Mouse (Mus musculus): ENCODE data around the gene Pdrg1. TPM values are rescaled to one million over a fixed set of nuclear protein-coding genes. Genes with fewer than 3 reads are reported as not detected.
A peak's percentile ranks its signal among the peaks of the same experiment; 100 is the strongest.

Gene Pdrg1
- polyA plus RNA-seq, 1 experiment from 2014 or later = 105 TPM

GRCm38 (mm10) chr2:153032973-153033372, 17.7 kb upstream of the Pdrg1 start:
- no peak overlapping the region for H3K4me3 ChIP-seq (replicated peaks; ENCODE audit: low read length)
- peaks cover 26% of the 10 kb centered on the region for H3K27me3 ChIP-seq (ENCODE audit: control insufficient read depth, insufficient read depth, low read length)
- H3K4me1 ChIP-seq (ENCODE audit: control insufficient read depth, insufficient read depth, low read length) = peaks cover 5% of the 10 kb centered on the region
- H3K9me3 ChIP-seq (replicated peaks; ENCODE audit: control insufficient read depth, low read length) = no peaks in the 10 kb centered on the region
- ATAC-seq (ENCODE audit: insufficient read depth, low FRiP score) = no peak
- H3K36me3 ChIP-seq (ENCODE audit: control insufficient read depth, insufficient read depth, low read length) = no peaks in the 10 kb centered on the region
- 18% methylated on average over 4 of the region's 4 CpGs for WGBS
- no peak overlapping the region for H3K9ac ChIP-seq (ENCODE audit: low read length)
- no peak overlapping the region for H3K4me2 ChIP-seq (ENCODE audit: low read depth, low read length)
- no peak overlapping the region for H3K27ac ChIP-seq (ENCODE audit: low read length)

DNA sequence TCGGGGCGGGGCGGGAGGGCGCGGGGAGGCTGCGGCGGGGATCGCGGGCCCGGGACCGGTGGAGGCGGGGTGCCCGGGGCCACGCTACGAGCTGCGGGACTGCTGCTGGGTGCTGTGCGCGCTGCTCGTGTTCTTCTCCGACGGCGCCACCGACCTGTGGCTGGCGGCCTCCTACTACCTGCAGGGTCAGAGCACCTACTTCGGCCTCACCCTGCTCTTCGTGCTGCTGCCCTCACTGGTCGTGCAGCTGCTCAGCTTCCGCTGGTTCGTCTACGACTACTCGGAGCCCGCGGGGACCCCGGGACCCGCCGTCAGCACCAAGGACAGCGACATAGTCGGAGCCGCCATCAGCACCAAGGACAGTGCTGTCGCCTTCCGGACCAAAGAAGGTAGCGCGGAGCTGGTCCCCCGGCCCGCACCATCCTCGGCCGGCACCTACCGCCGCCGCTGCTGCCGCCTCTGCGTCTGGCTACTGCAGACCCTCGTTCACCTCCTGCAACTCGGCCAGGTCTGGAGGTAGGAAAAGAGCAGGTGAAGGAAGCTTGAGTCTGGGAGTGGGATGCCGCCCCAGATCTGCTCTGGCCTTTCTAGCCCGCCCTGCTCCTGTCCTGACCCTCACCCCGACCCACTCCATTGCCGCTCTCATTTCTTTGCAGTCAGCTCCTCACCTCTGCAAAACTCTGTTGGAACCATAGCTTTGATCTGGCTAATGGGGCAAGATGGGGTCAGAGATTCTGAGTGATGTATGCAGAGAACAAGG, 17.0 kb upstream of the Pdrg1 start:
- Histone ChIP-seq H3K9ac (ENCODE audit: low read length) (no peak overlapping the region), H3K9me3 (replicated peaks; ENCODE audit: control insufficient read depth, low read length) (no peaks in the 10 kb centered on the region), H3K27ac (ENCODE audit: low read length) (no peak overlapping the region), H3K4me3 (replicated peaks; ENCODE audit: low read length) (peak overlapping the region; percentile 43), H3K4me1 (ENCODE audit: control insufficient read depth, insufficient read depth, low read length) (peaks cover 5% of the 10 kb centered on the region), H3K36me3 (ENCODE audit: control insufficient read depth, insufficient read depth, low read length) (no peaks in the 10 kb centered on the region), H3K27me3 (ENCODE audit: control insufficient read depth, insufficient read depth, low read length) (peaks cover 26% of the 10 kb centered on the region), H3K4me2 (ENCODE audit: low read depth, low read length) (peak overlapping the region; percentile 77)
- ATAC-seq (ENCODE audit: insufficient read depth, low FRiP score) = peak; percentile 80
- 2% methylated on average over 49 of the region's 58 CpGs for WGBS

GRCm38 (mm10) chr2:153031126-153032082, 16.2 kb upstream of the Pdrg1 start, which contains the start of gene Xkr7:
Gene Xkr7, plus strand, starts transcription at chr2:153031852.
- peak within 1 kb of the TSS; percentile 43 for H3K4me3 ChIP-seq (replicated peaks; ENCODE audit: low read length)
- H3K9me3 ChIP-seq (replicated peaks; ENCODE audit: control insufficient read depth, low read length) = no peaks in the 10 kb centered on the region
- WGBS = 2% methylated on average over 49 of the region's 54 CpGs
- H3K9ac ChIP-seq (ENCODE audit: low read length) = no peak within 1 kb of the TSS
- H3K4me2 ChIP-seq (ENCODE audit: low read depth, low read length) = peak within 1 kb of the TSS; percentile 77
- H3K27ac ChIP-seq (ENCODE audit: low read length) = no peak within 1 kb of the TSS
- H3K27me3 ChIP-seq (ENCODE audit: control insufficient read depth, insufficient read depth, low read length) = peaks cover 26% of the 10 kb centered on the region
- H3K4me1 ChIP-seq (ENCODE audit: control insufficient read depth, insufficient read depth, low read length) = peaks cover 5% of the 10 kb centered on the region
- peak; percentile 49; the same call in 1 of the 2 replicates for ATAC-seq (ENCODE audit: insufficient read depth, low FRiP score)
- no peaks in the 10 kb centered on the region for H3K36me3 ChIP-seq (ENCODE audit: control insufficient read depth, insufficient read depth, low read length)

DNA sequence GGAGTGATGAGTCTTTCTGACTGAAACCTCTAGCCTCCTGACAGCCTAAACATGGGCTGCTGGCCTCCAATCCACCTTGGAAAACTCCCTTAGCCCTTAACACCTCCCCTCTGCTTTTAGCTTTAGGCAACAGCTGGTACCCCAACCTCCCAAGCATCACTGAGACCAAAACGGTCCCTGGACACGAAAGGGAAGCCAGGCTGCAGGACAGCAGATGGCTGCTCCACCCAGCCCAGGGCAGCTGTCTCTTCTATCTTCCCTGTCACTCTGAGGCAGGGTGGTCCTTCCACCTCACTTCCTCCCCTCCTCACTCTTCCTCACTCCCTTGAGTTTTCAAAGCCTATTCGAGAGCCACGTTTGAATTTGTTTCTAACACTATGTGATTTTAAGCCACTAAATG, 15.2 kb upstream of the Pdrg1 start:
- Histone ChIP-seq H3K9me3 (replicated peaks; ENCODE audit: control insufficient read depth, low read length) (no peaks in the 10 kb centered on the region), H3K4me1 (ENCODE audit: control insufficient read depth, insufficient read depth, low read length) (peaks cover 5% of the 10 kb centered on the region), H3K9ac (ENCODE audit: low read length) (no peak overlapping the region), H3K27ac (ENCODE audit: low read length) (no peak overlapping the region), H3K4me2 (ENCODE audit: low read depth, low read length) (no peak overlapping the region), H3K36me3 (ENCODE audit: control insufficient read depth, insufficient read depth, low read length) (no peaks in the 10 kb centered on the region), H3K27me3 (ENCODE audit: control insufficient read depth, insufficient read depth, low read length) (peaks cover 26% of the 10 kb centered on the region), H3K4me3 (replicated peaks; ENCODE audit: low read length) (no peak overlapping the region)
- no peak for ATAC-seq (ENCODE audit: insufficient read depth, low FRiP score)
- 16% methylated on average over 4 of the region's 4 CpGs for WGBS

- no peak overlapping the region for H3K27ac ChIP-seq (ENCODE audit: low read length)
- H3K4me3 ChIP-seq (replicated peaks; ENCODE audit: low read length) = no peak overlapping the region
- no peak overlapping the region for H3K9ac ChIP-seq (ENCODE audit: low read length)
- peaks cover 5% of the 10 kb centered on the region for H3K4me1 ChIP-seq (ENCODE audit: control insufficient read depth, insufficient read depth, low read length)
- no peaks in the 10 kb centered on the region for H3K36me3 ChIP-seq (ENCODE audit: control insufficient read depth, insufficient read depth, low read length)
- H3K4me2 ChIP-seq (ENCODE audit: low read depth, low read length) = no peak overlapping the region
- peaks cover 17% of the 10 kb centered on the region for H3K27me3 ChIP-seq (ENCODE audit: control insufficient read depth, insufficient read depth, low read length)
- no peaks in the 10 kb centered on the region for H3K9me3 ChIP-seq (replicated peaks; ENCODE audit: control insufficient read depth, low read length)
- no peak for ATAC-seq (ENCODE audit: insufficient read depth, low FRiP score)
- 49% methylated on average over 4 of the region's 4 CpGs for WGBS
These were observed 12.3 kb upstream of the Pdrg1 start for GRCm38 (mm10) chr2:153027501-153027900.

DNA sequence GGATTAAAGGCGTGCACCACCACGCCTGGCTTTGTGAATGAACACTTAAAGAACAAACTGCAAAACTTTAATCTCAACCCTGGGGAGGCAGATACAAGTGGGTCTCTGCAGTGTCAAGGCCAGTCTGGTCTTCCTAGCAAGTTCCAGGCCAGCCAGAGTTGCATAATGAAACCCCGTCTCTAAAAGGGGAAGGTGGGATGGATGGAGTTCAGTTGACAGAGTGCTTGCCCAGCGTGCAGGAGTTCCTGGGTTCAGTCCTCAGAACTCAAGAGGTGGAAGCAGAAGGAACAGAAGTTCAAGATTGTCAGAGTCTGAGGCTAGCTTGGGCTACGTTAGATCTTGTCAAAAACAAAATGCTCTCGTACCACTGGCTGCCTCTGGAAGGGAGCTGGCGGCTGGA, 10.8 kb upstream of the Pdrg1 start:
- Histone ChIP-seq H3K36me3 (ENCODE audit: control insufficient read depth, insufficient read depth, low read length) (no peaks in the 10 kb centered on the region), H3K27ac (ENCODE audit: low read length) (no peak overlapping the region), H3K9me3 (replicated peaks; ENCODE audit: control insufficient read depth, low read length) (no peaks in the 10 kb centered on the region), H3K4me3 (replicated peaks; ENCODE audit: low read length) (no peak overlapping the region), H3K4me1 (ENCODE audit: control insufficient read depth, insufficient read depth, low read length) (no peaks in the 10 kb centered on the region), H3K27me3 (ENCODE audit: control insufficient read depth, insufficient read depth, low read length) (peaks cover 3% of the 10 kb centered on the region), H3K9ac (ENCODE audit: low read length) (no peak overlapping the region), H3K4me2 (ENCODE audit: low read depth, low read length) (no peak overlapping the region)
- ATAC-seq (ENCODE audit: insufficient read depth, low FRiP score) = no peak
- WGBS = 78% methylated on average over 7 of the region's 7 CpGs

- Histone ChIP-seq H3K36me3 (ENCODE audit: control insufficient read depth, insufficient read depth, low read length) (no peaks in the 10 kb centered on the region), H3K4me1 (ENCODE audit: control insufficient read depth, insufficient read depth, low read length) (no peaks in the 10 kb centered on the region), H3K4me3 (replicated peaks; ENCODE audit: low read length) (no peak overlapping the region), H3K9me3 (replicated peaks; ENCODE audit: control insufficient read depth, low read length) (no peaks in the 10 kb centered on the region), H3K4me2 (ENCODE audit: low read depth, low read length) (no peak overlapping the region), H3K27ac (ENCODE audit: low read length) (no peak overlapping the region), H3K9ac (ENCODE audit: low read length) (no peak overlapping the region), H3K27me3 (ENCODE audit: control insufficient read depth, insufficient read depth, low read length) (no peaks in the 10 kb centered on the region; the same call in 1 of the 2 replicates)
- 53% methylated on average over 4 of the region's 4 CpGs for WGBS
- no peak for ATAC-seq (ENCODE audit: insufficient read depth, low FRiP score)
These were observed 7.6 kb upstream of the Pdrg1 start for GRCm38 (mm10) chr2:153022855-153023254.

GRCm38 (mm10) chr2:153021163-153021562, 5.9 kb upstream of the Pdrg1 start:
- H3K4me3 ChIP-seq (replicated peaks; ENCODE audit: low read length) = no peak overlapping the region
- H3K9me3 ChIP-seq (replicated peaks; ENCODE audit: control insufficient read depth, low read length) = no peaks in the 10 kb centered on the region
- H3K9ac ChIP-seq (ENCODE audit: low read length) = no peak overlapping the region
- WGBS = 61% methylated on average over 3 of the region's 3 CpGs
- no peak overlapping the region for H3K4me2 ChIP-seq (ENCODE audit: low read depth, low read length)
- no peaks in the 10 kb centered on the region for H3K36me3 ChIP-seq (ENCODE audit: control insufficient read depth, insufficient read depth, low read length)
- 0 out of 2 replicates have a peak, but pooled peaks cover 5% of the 10 kb centered on the region for H3K27me3 ChIP-seq (ENCODE audit: control insufficient read depth, insufficient read depth, low read length)
- H3K4me1 ChIP-seq (ENCODE audit: control insufficient read depth, insufficient read depth, low read length) = no peaks in the 10 kb centered on the region
- H3K27ac ChIP-seq (ENCODE audit: low read length) = no peak overlapping the region
- no peak for ATAC-seq (ENCODE audit: insufficient read depth, low FRiP score)

- H3K36me3 ChIP-seq (ENCODE audit: control insufficient read depth, insufficient read depth, low read length) = no peaks in the 10 kb centered on the region
- WGBS = 73% methylated on average over 3 of the region's 3 CpGs
- H3K4me3 ChIP-seq (replicated peaks; ENCODE audit: low read length) = no peak overlapping the region
- no peak for ATAC-seq (ENCODE audit: insufficient read depth, low FRiP score)
- H3K27me3 ChIP-seq (ENCODE audit: control insufficient read depth, insufficient read depth, low read length) = 0 out of 2 replicates have a peak, but pooled peaks cover 5% of the 10 kb centered on the region
- H3K4me1 ChIP-seq (ENCODE audit: control insufficient read depth, insufficient read depth, low read length) = peaks cover 2% of the 10 kb centered on the region
- no peak overlapping the region for H3K9ac ChIP-seq (ENCODE audit: low read length)
- H3K27ac ChIP-seq (ENCODE audit: low read length) = no peak overlapping the region
- H3K9me3 ChIP-seq (replicated peaks; ENCODE audit: control insufficient read depth, low read length) = no peaks in the 10 kb centered on the region
- no peak overlapping the region for H3K4me2 ChIP-seq (ENCODE audit: low read depth, low read length)
These were observed 4.1 kb upstream of the Pdrg1 start for GRCm38 (mm10) chr2:153019355-153019754.

Data from stomach, embryonic 16.5 days (tissue).